ENCODE assay signal across 12 mouse cellular contexts in genomic region chr16:30595835-30596557, GRCm38 (mm10). TPM values are rescaled to one million over a fixed set of nuclear protein-coding genes. Genes with fewer than 3 reads are reported as not detected.
A peak's percentile ranks its signal among the peaks of the same experiment; 100 is the strongest.
DNase-seq lines count a peak whose midpoint lies in the region; ATAC-seq lines count a peak whose summit lies in the region.
"Had no signal": no experiment of that assay in that cellular context is flagged by ENCODE, and none has a peak within 500 bp of the region (broad histone marks: within the 10 kb centered on the region; RNA-seq: fewer than 3 reads in every experiment).

No protein-coding gene starts in this region.

- no peaks in the 10 kb centered on the region for H3K36me3 ChIP-seq in forebrain, embryonic 13.5 days (ENCODE audit: poor library complexity, severe bottlenecking)
- H3K36me3 ChIP-seq in forebrain, embryonic 12.5 days (replicated peaks): no peaks in the 10 kb centered on the region
- no peaks in the 10 kb centered on the region for H3K36me3 ChIP-seq in midbrain, embryonic 11.5 days (ENCODE audit: control insufficient read depth, insufficient read depth, low read length)
- H3K36me3 ChIP-seq in midbrain, embryonic 14.5 days (ENCODE audit: control insufficient read depth, insufficient read depth, low read length): no peaks in the 10 kb centered on the region
- H3K36me3 ChIP-seq: heart, embryonic 15.5 days; limb, embryonic 10.5 days had no signal

- H3K27ac ChIP-seq in forebrain, embryonic 13.5 days: no peak overlapping the region
- H3K27ac ChIP-seq in forebrain, embryonic 12.5 days: no peak overlapping the region
- H3K27ac ChIP-seq in midbrain, embryonic 11.5 days (ENCODE audit: low read depth, low read length): no peak overlapping the region
- no peak overlapping the region for H3K27ac ChIP-seq in midbrain, embryonic 14.5 days (replicated peaks; ENCODE audit: low read depth, low read length)
- H3K27ac ChIP-seq: heart, embryonic 15.5 days; kidney, postnatal 0 days; limb, embryonic 10.5 days had no signal

- peaks cover 51% of the 10 kb centered on the region for H3K27me3 ChIP-seq in forebrain, embryonic 13.5 days
- peaks cover 62% of the 10 kb centered on the region for H3K27me3 ChIP-seq in forebrain, embryonic 12.5 days
- H3K27me3 ChIP-seq in midbrain, embryonic 11.5 days (ENCODE audit: control insufficient read depth, insufficient read depth, low read length): peaks cover 11% of the 10 kb centered on the region
- peaks cover 6% of the 10 kb centered on the region for H3K27me3 ChIP-seq in midbrain, embryonic 14.5 days (ENCODE audit: control insufficient read depth, insufficient read depth, low read length)

- H3K9ac ChIP-seq in forebrain, embryonic 13.5 days: no peak overlapping the region
- H3K9ac ChIP-seq in forebrain, embryonic 12.5 days: no peak overlapping the region
- H3K9ac ChIP-seq in midbrain, embryonic 11.5 days (ENCODE audit: low read length): no peak overlapping the region
- H3K9ac ChIP-seq in midbrain, embryonic 14.5 days (replicated peaks; ENCODE audit: low read length): no peak overlapping the region

- H3K9me3 ChIP-seq in forebrain, embryonic 13.5 days (replicated peaks): no peaks in the 10 kb centered on the region
- no peaks in the 10 kb centered on the region for H3K9me3 ChIP-seq in forebrain, embryonic 12.5 days
- H3K9me3 ChIP-seq in midbrain, embryonic 11.5 days (ENCODE audit: control insufficient read depth, low read length): no peaks in the 10 kb centered on the region
- H3K9me3 ChIP-seq in midbrain, embryonic 14.5 days (ENCODE audit: control insufficient read depth, low read length): no peaks in the 10 kb centered on the region
- H3K9me3 ChIP-seq: heart, embryonic 15.5 days; limb, embryonic 10.5 days had no signal

- WGBS in forebrain, embryonic 13.5 days: 26% methylated on average over 14 of the region's 14 CpGs
- WGBS in forebrain, embryonic 12.5 days: 26% methylated on average over 14 of the region's 14 CpGs
- 66% methylated on average over 14 of the region's 14 CpGs for WGBS in midbrain, embryonic 11.5 days
- 62% methylated on average over 14 of the region's 14 CpGs for WGBS in midbrain, embryonic 14.5 days

- no peak overlapping the region for H3K4me2 ChIP-seq in forebrain, embryonic 13.5 days
- H3K4me2 ChIP-seq in forebrain, embryonic 12.5 days: no peak overlapping the region
- H3K4me2 ChIP-seq in midbrain, embryonic 11.5 days: no peak overlapping the region
- no peak overlapping the region for H3K4me2 ChIP-seq in midbrain, embryonic 14.5 days (ENCODE audit: low read length)

- H3K4me1 ChIP-seq in forebrain, embryonic 13.5 days: peaks cover 36% of the 10 kb centered on the region
- H3K4me1 ChIP-seq in forebrain, embryonic 12.5 days: peaks cover 32% of the 10 kb centered on the region
- peaks cover 8% of the 10 kb centered on the region for H3K4me1 ChIP-seq in midbrain, embryonic 11.5 days (ENCODE audit: control insufficient read depth, insufficient read depth, low read length)
- H3K4me1 ChIP-seq in midbrain, embryonic 14.5 days (ENCODE audit: control insufficient read depth, insufficient read depth, low read length): peaks cover 15% of the 10 kb centered on the region

- peak; percentile 61 for DNase-seq in midbrain, embryonic 11.5 days (ENCODE audit: low spot score, missing footprints)
- no peak for DNase-seq in midbrain, embryonic 14.5 days
- DNase-seq in brain, adult 2 months (ENCODE audit: low read depth, low spot score): peak; percentile 64
- DNase-seq in layer of hippocampus, postnatal 10 days (ENCODE audit: low spot score in 2 of 2): peak; percentile 29 to 58
- DNase-seq in natural killer cell, adult 2 months (ENCODE audit: low spot score in 2 of 2): no peak
- DNase-seq in urinary bladder, postnatal 25 days (ENCODE audit: low spot score): no peak
- DNase-seq: gastrocnemius, postnatal 10 days had no signal

- no peak overlapping the region for H3K4me3 ChIP-seq in forebrain, embryonic 13.5 days
- H3K4me3 ChIP-seq in forebrain, embryonic 12.5 days (replicated peaks): no peak overlapping the region
- H3K4me3 ChIP-seq in midbrain, embryonic 11.5 days (ENCODE audit: low read depth, low read length): no peak overlapping the region
- no peak overlapping the region for H3K4me3 ChIP-seq in midbrain, embryonic 14.5 days (replicated peaks; ENCODE audit: low read depth, low read length)
- H3K4me3 ChIP-seq: limb, embryonic 10.5 days had no signal

- peak; percentile 67; the same call in 1 of the 2 replicates for ATAC-seq in forebrain, embryonic 13.5 days
- ATAC-seq in forebrain, embryonic 12.5 days (ENCODE audit: low FRiP score): no peak
- ATAC-seq in midbrain, embryonic 11.5 days (ENCODE audit: low FRiP score): no peak
- no peak for ATAC-seq in midbrain, embryonic 14.5 days (ENCODE audit: low FRiP score, low TSS enrichment)

RNA-seq across cellular contexts. Expression of gene Fam43a, which starts 3.5 kb away (rescaled TPM):
- polyA plus RNA-seq in forebrain, embryonic 13.5 days (2015; fragmentation: Nextera tagmentation; extraction: Ambion mirVana): 6.8 and 8.3 TPM in 2 replicates
- 11.0 and 11.4 TPM in 2 replicates for polyA plus RNA-seq in forebrain, embryonic 12.5 days (2016; fragmentation: Nextera tagmentation; extraction: Ambion mirVana)
- polyA plus RNA-seq in midbrain, embryonic 11.5 days (2014; fragmentation: Nextera tagmentation; extraction: Ambion mirVana): 5.4 and 6.1 TPM in 2 replicates
- polyA plus RNA-seq in midbrain, embryonic 14.5 days (2014; fragmentation: Nextera tagmentation; extraction: Ambion mirVana): 5.1 and 5.9 TPM in 2 replicates
- total RNA-seq in layer of hippocampus, postnatal 10 days (2021): 10 to 100 TPM; 14.8 to 16.9 TPM

RNA-seq across cellular contexts. Expression of gene Lsg1, which starts 8.6 kb away (rescaled TPM):
- polyA plus RNA-seq in forebrain, embryonic 13.5 days (2015; fragmentation: Nextera tagmentation; extraction: Ambion mirVana): 69.7 and 76.9 TPM in 2 replicates
- polyA plus RNA-seq in forebrain, embryonic 12.5 days (2016; fragmentation: Nextera tagmentation; extraction: Ambion mirVana): 79.6 and 85.9 TPM in 2 replicates
- 84.7 and 89.3 TPM in 2 replicates for polyA plus RNA-seq in midbrain, embryonic 11.5 days (2014; fragmentation: Nextera tagmentation; extraction: Ambion mirVana)
- polyA plus RNA-seq in midbrain, embryonic 14.5 days (2014; fragmentation: Nextera tagmentation; extraction: Ambion mirVana): 43.2 and 55.0 TPM in 2 replicates
- 10 to 100 TPM; 24.4 to 25.6 TPM for total RNA-seq in layer of hippocampus, postnatal 10 days (2021)

RNA-seq across cellular contexts. Expression of gene Tmem44, which starts 45.4 kb away (rescaled TPM):
- polyA plus RNA-seq in forebrain, embryonic 13.5 days (2015; fragmentation: Nextera tagmentation; extraction: Ambion mirVana): 56.2 and 60.8 TPM in 2 replicates
- polyA plus RNA-seq in forebrain, embryonic 12.5 days (2016; fragmentation: Nextera tagmentation; extraction: Ambion mirVana): 47.4 and 47.8 TPM in 2 replicates
- polyA plus RNA-seq in midbrain, embryonic 11.5 days (2014; fragmentation: Nextera tagmentation; extraction: Ambion mirVana): 26.6 and 27.9 TPM in 2 replicates
- polyA plus RNA-seq in midbrain, embryonic 14.5 days (2014; fragmentation: Nextera tagmentation; extraction: Ambion mirVana): 76.3 and 79.2 TPM in 2 replicates
- total RNA-seq in layer of hippocampus, postnatal 10 days (2021): 10 to 100 TPM; 55.9 to 61.6 TPM

Comparison
In these comparisons a context has a peak if more than half of its experiments do, and no peak if none do; other contexts are left out.
1. DNase-seq: peak in midbrain, embryonic 11.5 days (single experiment), brain, adult 2 months (single experiment) and layer of hippocampus, postnatal 10 days (2 of 2); none in midbrain, embryonic 14.5 days (single experiment), natural killer cell, adult 2 months (0 of 2) and urinary bladder, postnatal 25 days (single experiment).